Mouse (Mus musculus) ES-E14 (cell line): ENCODE results near the gene Gm5431.

Experiments used
- CHD2 ChIP-seq: IDR thresholded peaks from 2 replicates; pipeline ENCODE4 v1.6.1; 2014; ENCODE audit warnings: mild to moderate bottlenecking, low read depth, low read length, inconsistent platforms
- HCFC1 ChIP-seq: IDR thresholded peaks from 2 replicates; pipeline ENCODE4 v1.6.1; 2012; ENCODE audit warnings: low read length, inconsistent platforms, borderline replicate concordance; ENCODE audit not compliant: insufficient read depth
- ZNF384 ChIP-seq: IDR thresholded peaks from 2 replicates; pipeline ENCODE4 v1.6.1; 2012; ENCODE audit warnings: low read depth, low read length, inconsistent platforms

GRCm38 (mm10) chr11:48852624-48853473 lies 49.2 kb downstream of the Gm5431 start:
- TF ChIP-seq HCFC1 = no peak
- TF ChIP-seq CHD2 = no peak
- no peak for TF ChIP-seq ZNF384
